Mouse (Mus musculus): ENCODE data around the gene Ubqln2. TPM values are rescaled to one million over a fixed set of nuclear protein-coding genes. Genes with fewer than 3 reads are reported as not detected.

Gene Ubqln2
- polyA plus RNA-seq, 1 experiment from 2014 or later, result 30.8 TPM

GRCm38 (mm10) chrX:153515491-153515890 lies 17.5 kb downstream of the Ubqln2 start:
- Histone ChIP-seq H3K27ac (ENCODE audit: low read depth) (no peak overlapping the region), H3K9ac (ENCODE audit: low read length) (no peak overlapping the region), H3K4me1 (replicated peaks; ENCODE audit: control insufficient read depth, insufficient read depth, low read length) (no peaks in the 10 kb centered on the region), H3K27me3 (replicated peaks; ENCODE audit: control insufficient read depth, insufficient read depth, low read length) (no peaks in the 10 kb centered on the region), H3K36me3 (ENCODE audit: control insufficient read depth, insufficient read depth, low read length) (no peaks in the 10 kb centered on the region), H3K4me3 (ENCODE audit: low read depth, low read length) (no peak overlapping the region), H3K4me2 (ENCODE audit: low read length) (no peak overlapping the region), H3K9me3 (ENCODE audit: control insufficient read depth, low read length) (no peaks in the 10 kb centered on the region)
- DNase-seq (ENCODE audit: low spot score) (no peak), ATAC-seq (replicated peaks; ENCODE audit: low FRiP score, low TSS enrichment, low read depth) (no peak)
- 90% methylated on average over 5 of the region's 5 CpGs for WGBS

GRCm38 (mm10) chrX:153528399-153528798 lies 30.4 kb downstream of the Ubqln2 start:
- no peaks in the 10 kb centered on the region for H3K27me3 ChIP-seq (replicated peaks; ENCODE audit: control insufficient read depth, insufficient read depth, low read length)
- ATAC-seq (replicated peaks; ENCODE audit: low FRiP score, low TSS enrichment, low read depth) (no peak), DNase-seq (ENCODE audit: low spot score) (no peak)
- 34% methylated on average over 2 of the region's 2 CpGs for WGBS
- H3K36me3 ChIP-seq (ENCODE audit: control insufficient read depth, insufficient read depth, low read length), result no peaks in the 10 kb centered on the region
- H3K9me3 ChIP-seq (ENCODE audit: control insufficient read depth, low read length), result no peaks in the 10 kb centered on the region
- no peak overlapping the region for H3K9ac ChIP-seq (ENCODE audit: low read length)
- no peaks in the 10 kb centered on the region for H3K4me1 ChIP-seq (replicated peaks; ENCODE audit: control insufficient read depth, insufficient read depth, low read length)
- no peak overlapping the region for H3K4me3 ChIP-seq (ENCODE audit: low read depth, low read length)
- no peak overlapping the region for H3K4me2 ChIP-seq (ENCODE audit: low read length)
- no peak overlapping the region for H3K27ac ChIP-seq (ENCODE audit: low read depth)

Other genes with a start within 250 kb of the Ubqln2 start
- gene Cypt3, start 60.4 kb downstream of the Ubqln2 start, polyA plus RNA-seq (2014; fragmentation: Nextera tagmentation; extraction: Ambion mirVana), result not detected in 2 replicates
- gene Kctd12b, start 198.2 kb downstream of the Ubqln2 start, polyA plus RNA-seq (2014; fragmentation: Nextera tagmentation; extraction: Ambion mirVana), result 5.4 and 5.9 TPM in 2 replicates
- 96.0 and 101 TPM in 2 replicates for gene Nbdy, start 225.4 kb downstream of the Ubqln2 start, polyA plus RNA-seq (2014; fragmentation: Nextera tagmentation; extraction: Ambion mirVana)